Mouse (Mus musculus) brain, embryonic 14.5 days (tissue): Measurements from ENCODE around the gene E130218I03Rik.

Source experiments
- CTCF ChIP-seq: fragments of 200-500 bp; IDR thresholded peaks from 2 replicates; pipeline ENCODE4 v1.5.1; 2012; ENCODE audit warnings: inconsistent platforms, mild to moderate bottlenecking, moderate library complexity, borderline replicate concordance; ENCODE audit not compliant: insufficient read depth, insufficient read length; ENCODE audit errors: extremely low read depth
- POLR2A ChIP-seq: fragments of 200-500 bp; IDR thresholded peaks from 2 replicates; pipeline ENCODE4 v1.6.1; 2012; ENCODE audit warnings: mild to moderate bottlenecking, inconsistent platforms, borderline replicate concordance; ENCODE audit not compliant: poor library complexity, insufficient read depth, insufficient read length, severe bottlenecking; ENCODE audit errors: extremely low read depth

- TF ChIP-seq CTCF (no peak), POLR2A (no peak)
Measured at GRCm38 (mm10) chr4:134256407-134257197, 13.1 kb downstream of the E130218I03Rik start.
